Mouse (Mus musculus): ENCODE results near the gene Klhdc7a.
"Not testable (repeated sequence)": the region's sequence is repeated elsewhere in the genome, so short reads cannot be mapped to it uniquely, and the experiment has no call there.

Gene Klhdc7a

GRCm38 (mm10) chr4:139967922-139968321, at the start of gene Klhdc7a:
TSS of gene Klhdc7a (minus strand) at chr4:139968026.
- DNase-seq (ENCODE audit: low read depth): no peak

GRCm38 (mm10) chr4:140015916-140016315, 48.1 kb upstream of the Klhdc7a start:
- no peak for DNase-seq (ENCODE audit: low read depth)

GRCm38 (mm10) chr4:140010728-140011470, 43.1 kb upstream of the Klhdc7a start:
- DNase-seq (ENCODE audit: low read depth): no peak

GRCm38 (mm10) chr4:140004932-140005331, 37.1 kb upstream of the Klhdc7a start:
- no peak for DNase-seq (ENCODE audit: low read depth)

- no peak for DNase-seq (ENCODE audit: low read depth)
These were observed 36.3 kb upstream of the Klhdc7a start for GRCm38 (mm10) chr4:140004170-140004569.

- DNase-seq (ENCODE audit: low read depth): no peak
These were observed 34.2 kb upstream of the Klhdc7a start for GRCm38 (mm10) chr4:140002069-140002468.

- no peak for DNase-seq (ENCODE audit: low read depth)
These were observed 33.1 kb upstream of the Klhdc7a start for GRCm38 (mm10) chr4:140000911-140001310.

- no peak for DNase-seq (ENCODE audit: low read depth)
These were observed 31.2 kb upstream of the Klhdc7a start for GRCm38 (mm10) chr4:139999033-139999432.

GRCm38 (mm10) chr4:139995659-139996058, 27.8 kb upstream of the Klhdc7a start:
- DNase-seq (ENCODE audit: low read depth): no peak

GRCm38 (mm10) chr4:139993111-139993755, 25.4 kb upstream of the Klhdc7a start:
- no peak for DNase-seq (ENCODE audit: low read depth)

- no peak for DNase-seq (ENCODE audit: low read depth)
These were observed 19.1 kb upstream of the Klhdc7a start for GRCm38 (mm10) chr4:139986913-139987312.

GRCm38 (mm10) chr4:139978716-139979115, 10.9 kb upstream of the Klhdc7a start:
- no peak for DNase-seq (ENCODE audit: low read depth)

- no peak for DNase-seq (ENCODE audit: low read depth)
These were observed 9.5 kb upstream of the Klhdc7a start for GRCm38 (mm10) chr4:139977308-139977781.

- DNase-seq (ENCODE audit: low read depth): no peak
These were observed 6.7 kb upstream of the Klhdc7a start for GRCm38 (mm10) chr4:139974506-139974905.

GRCm38 (mm10) chr4:139967475-139967891, 343 bp downstream of the Klhdc7a start:
- no peak for DNase-seq (ENCODE audit: low read depth)

GRCm38 (mm10) chr4:139966981-139967380, 845 bp downstream of the Klhdc7a start:
- DNase-seq (ENCODE audit: low read depth): no peak

GRCm38 (mm10) chr4:139965596-139966185, 2.1 kb downstream of the Klhdc7a start:
- DNase-seq (ENCODE audit: low read depth): no peak

- DNase-seq (ENCODE audit: low read depth): no peak
These were observed 3.4 kb downstream of the Klhdc7a start for GRCm38 (mm10) chr4:139964406-139964805.

GRCm38 (mm10) chr4:139963911-139964310, 3.9 kb downstream of the Klhdc7a start:
- no peak for DNase-seq (ENCODE audit: low read depth)

- DNase-seq (ENCODE audit: low read depth): no peak
These were observed 4.8 kb downstream of the Klhdc7a start for GRCm38 (mm10) chr4:139963059-139963458.

GRCm38 (mm10) chr4:139961816-139962215, 6.0 kb downstream of the Klhdc7a start:
- DNase-seq (ENCODE audit: low read depth): no peak

- DNase-seq (ENCODE audit: low read depth): not testable (repeated sequence)
These were observed 6.5 kb downstream of the Klhdc7a start for GRCm38 (mm10) chr4:139961329-139961728.

- DNase-seq (ENCODE audit: low read depth): no peak
These were observed 7.0 kb downstream of the Klhdc7a start for GRCm38 (mm10) chr4:139960724-139961315.

Measured in c-Kit-positive CD71-positive TER-119-negative erythroid progenitor cells, embryonic 14.5 days (primary cell).